Mouse (Mus musculus): ENCODE measurements at regions not wholly inside any gene's neighbourhood (a gene's known extent, or its start where the extent isn't known, plus 50 kb on each side); places are given as distances from the start of the nearest gene placed in this dataset.

DNA sequence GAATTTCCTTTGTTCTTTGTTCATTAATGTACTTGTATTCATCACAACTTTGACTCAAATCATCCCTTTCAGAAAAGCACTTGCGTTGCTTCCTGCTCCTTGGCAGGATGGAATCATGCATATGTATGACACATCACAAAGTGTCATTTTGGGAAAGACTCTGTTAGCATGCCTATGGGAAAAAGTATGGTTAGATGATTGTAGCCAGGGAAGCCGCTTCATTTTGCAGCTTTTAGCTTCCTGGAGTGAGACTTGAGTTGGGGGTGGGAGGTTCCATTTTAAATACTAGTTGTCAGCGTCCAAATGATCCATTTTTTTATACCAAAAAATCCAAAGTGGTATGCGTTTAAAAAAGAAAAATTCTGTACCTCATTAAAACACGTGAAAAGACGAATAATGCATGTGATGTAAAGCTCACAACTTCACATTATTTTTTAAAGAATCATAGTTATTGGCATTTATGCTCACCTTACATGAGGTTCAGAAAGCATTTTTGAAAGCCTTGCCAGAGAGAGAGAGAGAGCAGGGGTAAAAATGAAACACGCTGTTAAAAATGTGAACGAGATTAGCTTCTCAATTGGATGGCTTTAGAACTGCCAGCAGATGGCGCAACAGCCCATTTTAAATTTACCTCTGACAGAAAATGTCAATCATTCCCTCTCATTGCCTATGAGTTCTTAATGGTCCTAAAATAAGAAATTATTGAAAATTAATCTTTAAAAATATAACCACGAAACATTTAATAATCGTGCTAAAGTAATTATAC, 57.6 kb upstream of the Akr1e1 start:
- Histone ChIP-seq H3K4me3 (replicated peaks; ENCODE audit: control insufficient read depth, low read depth, low read length) (no peak overlapping the region), H3K4me1 (ENCODE audit: control insufficient read depth, insufficient read depth, low read length) (no peaks in the 10 kb centered on the region), H3K27ac (ENCODE audit: control insufficient read depth, insufficient read depth, low read depth, low read length, poor library complexity) (no peak overlapping the region)
- TF ChIP-seq POLR2A (IDR thresholded peaks at IDR 0.05; ENCODE audit: borderline replicate concordance, control insufficient read depth, low read depth, low read length) (no peak), CTCF (IDR thresholded peaks at IDR 0.05; ENCODE audit: control insufficient read depth, insufficient read depth, low read length) (no peak)
- WGBS = 50% methylated on average over 11 of the region's 11 CpGs

GRCm38 (mm10) chr13:4663390-4663789, 54.4 kb upstream of the Akr1e1 start:
- Histone ChIP-seq H3K4me3 (replicated peaks; ENCODE audit: control insufficient read depth, low read depth, low read length) (no peak overlapping the region), H3K4me1 (ENCODE audit: control insufficient read depth, insufficient read depth, low read length) (no peaks in the 10 kb centered on the region), H3K27ac (ENCODE audit: control insufficient read depth, insufficient read depth, low read depth, low read length, poor library complexity) (no peak overlapping the region)
- TF ChIP-seq CTCF (IDR thresholded peaks at IDR 0.05; ENCODE audit: control insufficient read depth, insufficient read depth, low read length) (no peak), POLR2A (IDR thresholded peaks at IDR 0.05; ENCODE audit: borderline replicate concordance, control insufficient read depth, low read depth, low read length) (no peak)
- 32% methylated on average over 3 of the region's 3 CpGs for WGBS

DNA sequence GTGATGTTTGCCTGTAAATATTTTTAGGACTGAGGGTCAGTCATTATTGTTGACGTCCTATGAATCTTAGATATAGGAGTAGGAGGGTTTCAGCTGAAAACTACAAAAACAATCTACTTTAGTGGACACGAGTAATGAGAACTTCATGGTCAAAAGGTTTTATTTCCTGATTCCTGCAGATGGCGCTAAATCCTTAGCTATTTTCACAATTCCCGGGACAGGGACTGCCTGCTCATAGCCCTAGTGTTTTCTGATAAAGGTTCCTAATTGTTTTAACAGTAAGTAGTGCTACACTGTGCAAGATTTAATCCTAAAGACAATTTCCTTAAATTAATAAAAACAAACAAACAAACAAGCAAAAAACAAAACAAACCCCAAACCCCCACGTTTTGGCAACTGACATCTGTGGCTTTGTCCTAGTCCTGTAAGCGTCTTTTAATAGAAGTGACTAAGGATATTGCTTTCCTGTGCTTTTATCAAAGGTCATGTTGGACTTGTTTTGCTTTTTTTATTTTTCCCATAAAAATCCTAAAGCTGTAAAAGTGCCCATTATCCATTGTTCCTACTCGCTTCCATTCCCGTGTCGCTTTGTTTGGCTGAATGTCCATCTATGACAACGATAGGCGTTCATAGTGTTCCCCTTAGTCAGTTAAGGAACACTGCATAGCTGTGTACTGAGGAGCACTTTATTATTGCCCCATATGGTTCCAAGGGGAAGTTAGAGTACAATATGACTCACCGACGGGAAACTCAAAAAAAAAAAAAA, 53.5 kb upstream of the Akr1e1 start:
- Histone ChIP-seq H3K27ac (ENCODE audit: control insufficient read depth, insufficient read depth, low read depth, low read length, poor library complexity) (no peak overlapping the region), H3K4me1 (ENCODE audit: control insufficient read depth, insufficient read depth, low read length) (no peaks in the 10 kb centered on the region), H3K4me3 (replicated peaks; ENCODE audit: control insufficient read depth, low read depth, low read length) (no peak overlapping the region)
- no peak for TF ChIP-seq CTCF (IDR thresholded peaks at IDR 0.05; ENCODE audit: control insufficient read depth, insufficient read depth, low read length)
- TF ChIP-seq POLR2A (IDR thresholded peaks at IDR 0.05; ENCODE audit: borderline replicate concordance, control insufficient read depth, low read depth, low read length) = no peak
- 9% methylated on average over 13 of the region's 13 CpGs for WGBS

Data from bone marrow, adult 2 months (tissue).